Mouse (Mus musculus) megakaryocyte, adult 5-6 weeks (primary cell): ENCODE results near the gene Fam149a. TPM values are rescaled to one million over a fixed set of nuclear protein-coding genes. Genes with fewer than 3 reads are reported as not detected.
"Not testable (repeated sequence)": the region's sequence is repeated elsewhere in the genome, so short reads cannot be mapped to it uniquely, and the experiment has no call there.

Experiments used
- ATAC-seq: 2 replicates; pipeline ENCODE4 v1.8.0; 2016; ENCODE audit warnings: mild to moderate bottlenecking, inconsistent platforms; ENCODE audit not compliant: poor library complexity, severe bottlenecking
- total RNA-seq, 2 experiments: library from RNA; stranded (forward) in 1 of 2; stranded (reverse) in 1 of 2; fragments of 153-499, 151-499 nt in 1 of 2; fragments of 221-1000, 200-1000 nt in 1 of 2; gene quantifications; 2 replicates each; pipeline versions ENCODE4 v1.2.3 to v1.2.4; 2015 to 2017

Fam149a gene
- total RNA-seq, 2 experiments from 2014 or later = 0.15 to 0.31 TPM

- ATAC-seq = peak; percentile 75
These were observed 48.6 kb downstream of the Fam149a start for GRCm38 (mm10) chr8:45333493-45333892.

GRCm38 (mm10) chr8:45332685-45333409 lies 49.2 kb downstream of the Fam149a start, which contains the start of gene Cyp4v3:
Gene Cyp4v3, minus strand, starts transcription at chr8:45333216.
- ATAC-seq = peak; percentile 80

DNA sequence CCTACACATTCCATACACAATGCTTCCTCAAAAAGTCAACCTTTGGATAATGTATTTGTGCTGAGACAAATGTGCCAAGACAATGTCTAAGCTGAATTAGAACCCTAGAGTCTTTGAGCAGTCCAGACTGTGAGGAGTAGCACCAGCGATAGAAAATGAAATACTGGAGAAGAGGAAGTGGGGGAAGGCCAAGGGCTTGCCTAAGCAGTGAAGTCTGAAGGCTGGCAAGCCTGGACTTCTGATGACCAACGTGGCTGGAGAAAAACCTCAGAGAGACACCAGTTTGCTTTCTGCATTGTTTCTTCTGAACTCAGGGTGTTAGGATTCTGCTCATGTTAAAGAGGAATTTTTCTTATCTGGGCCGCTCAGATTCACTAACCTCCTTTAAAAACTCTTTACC lies 51.2 kb downstream of the Fam149a start:
- ATAC-seq = 0 out of 2 replicates have a peak, but pooled peaks have one; percentile 30

DNA sequence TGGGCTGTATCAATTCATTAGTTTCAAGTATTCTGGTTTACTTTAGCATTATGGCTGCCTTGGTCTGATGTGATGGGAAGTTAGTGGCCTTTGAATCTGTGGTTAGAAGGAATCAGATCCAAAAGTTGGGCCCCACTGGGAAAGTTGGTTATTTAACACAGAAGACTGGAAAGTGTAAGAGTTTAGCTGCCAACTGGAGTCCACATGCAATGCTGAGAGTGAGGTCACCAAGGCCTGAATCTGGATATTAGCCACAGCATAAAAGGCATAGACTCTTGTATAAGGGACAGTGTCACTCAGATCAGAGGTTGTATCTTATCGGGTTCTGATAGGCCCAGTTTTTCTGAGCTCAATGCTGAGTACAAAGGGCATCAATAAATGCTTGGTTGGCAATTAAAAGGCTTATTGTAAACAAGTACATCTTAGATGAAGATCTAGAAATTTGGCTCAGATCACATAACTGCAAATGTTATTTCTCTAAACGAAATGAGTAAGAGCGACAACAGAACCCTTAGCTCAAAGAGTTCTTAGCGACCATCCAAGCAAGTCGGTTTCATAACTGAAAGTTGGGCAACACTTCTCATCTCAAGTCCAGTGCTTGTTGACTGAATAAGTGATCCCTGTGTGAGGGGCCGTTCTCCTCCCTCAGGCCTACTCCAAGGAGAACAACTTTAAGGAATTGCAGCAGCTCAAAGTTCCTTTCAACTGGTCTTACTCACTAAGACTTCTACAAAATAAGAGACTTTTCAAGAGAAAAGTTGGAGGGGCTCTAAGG lies 52.7 kb downstream of the Fam149a start:
- no peak for ATAC-seq

DNA sequence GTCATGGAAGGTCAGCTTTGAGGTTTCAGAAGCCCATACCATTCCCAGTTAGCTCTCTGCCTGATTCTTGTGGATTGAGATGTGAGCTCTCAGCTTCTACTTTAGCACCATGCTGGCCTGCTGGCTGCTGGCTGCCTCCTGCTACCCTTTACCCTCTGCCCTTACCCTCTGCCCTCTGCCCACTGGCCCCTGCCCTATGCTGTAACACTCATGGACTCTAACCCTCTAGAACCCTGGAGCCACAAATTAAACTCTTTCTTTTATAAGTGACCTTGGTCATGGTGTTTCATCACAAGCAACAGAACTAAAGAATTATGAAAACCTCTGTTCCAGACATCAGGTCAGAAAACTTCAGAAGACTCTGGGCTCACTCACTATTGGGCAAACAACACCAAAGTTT lies 55.0 kb downstream of the Fam149a start:
- not testable (repeated sequence) for ATAC-seq

- ATAC-seq = no peak
These were observed 57.9 kb downstream of the Fam149a start for GRCm38 (mm10) chr8:45324151-45324550.

DNA sequence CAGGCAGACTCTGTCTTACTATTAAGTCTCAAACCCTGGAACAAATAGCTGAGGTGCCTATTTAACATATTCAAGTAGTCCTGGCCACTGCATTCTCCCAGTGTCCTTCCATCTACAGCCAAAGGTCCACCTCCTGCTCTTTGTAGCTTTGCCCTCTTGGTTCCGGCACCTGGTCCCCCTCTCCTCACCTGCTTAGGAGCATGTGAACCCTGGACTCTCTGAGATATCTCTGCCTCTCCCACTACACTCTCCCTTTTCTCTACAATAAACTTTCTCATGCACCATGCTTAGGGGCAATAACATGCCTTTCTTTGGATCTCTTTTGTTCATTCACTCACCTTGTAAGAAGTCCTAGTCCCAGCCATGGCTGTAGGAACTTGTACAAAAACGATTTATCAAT lies 60.7 kb downstream of the Fam149a start:
- no peak for ATAC-seq

- no peak for ATAC-seq
These were observed 61.2 kb downstream of the Fam149a start for GRCm38 (mm10) chr8:45320930-45321329.

DNA sequence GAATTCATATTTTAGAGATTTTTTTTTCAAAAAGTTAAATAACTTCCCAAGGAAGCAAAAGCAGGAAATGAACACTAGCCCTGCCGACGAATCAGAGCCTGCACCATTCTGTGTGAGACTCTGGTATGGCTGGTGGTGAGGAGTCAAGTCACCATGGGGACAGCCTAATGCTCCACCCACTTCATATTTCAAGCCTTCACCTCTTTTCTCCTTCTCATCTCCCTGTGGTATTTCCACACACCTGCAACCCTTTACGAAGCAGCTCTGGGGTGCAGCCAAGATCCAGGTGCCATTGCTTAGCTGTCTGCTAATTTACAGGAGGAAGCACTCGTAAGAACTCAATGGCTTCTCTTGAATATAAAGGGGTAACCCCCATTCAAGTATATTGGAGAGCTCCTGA lies 71.1 kb downstream of the Fam149a start:
- no peak for ATAC-seq

DNA sequence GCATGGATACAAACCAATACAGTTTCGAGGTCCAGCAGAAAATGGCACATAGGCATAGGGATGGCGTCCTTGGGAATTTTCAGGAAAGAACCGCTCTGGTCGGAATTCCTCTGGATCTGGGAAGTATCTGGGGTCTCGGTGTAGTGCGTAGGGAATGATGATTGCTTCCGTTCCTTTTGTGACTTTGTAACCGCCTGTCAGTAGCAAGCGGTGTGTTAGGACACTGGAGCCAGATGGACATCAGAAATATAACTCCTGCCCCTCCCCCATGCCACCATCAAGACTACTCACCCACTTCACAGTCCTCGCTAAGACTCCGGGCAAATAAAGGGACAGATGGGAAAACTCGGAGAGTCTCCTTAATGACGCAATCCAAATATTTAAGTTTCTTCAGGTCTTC lies 73.7 kb downstream of the Fam149a start, which contains the start of gene Gm45753:
Gene Gm45753 (minus strand): TSS at position 101 of the 400 bp plus-strand sequence.
- no peak for ATAC-seq

GRCm38 (mm10) chr8:45305479-45305878 lies 76.6 kb downstream of the Fam149a start:
- ATAC-seq = no peak

- ATAC-seq = no peak
These were observed 77.7 kb downstream of the Fam149a start for GRCm38 (mm10) chr8:45304354-45304753.

DNA sequence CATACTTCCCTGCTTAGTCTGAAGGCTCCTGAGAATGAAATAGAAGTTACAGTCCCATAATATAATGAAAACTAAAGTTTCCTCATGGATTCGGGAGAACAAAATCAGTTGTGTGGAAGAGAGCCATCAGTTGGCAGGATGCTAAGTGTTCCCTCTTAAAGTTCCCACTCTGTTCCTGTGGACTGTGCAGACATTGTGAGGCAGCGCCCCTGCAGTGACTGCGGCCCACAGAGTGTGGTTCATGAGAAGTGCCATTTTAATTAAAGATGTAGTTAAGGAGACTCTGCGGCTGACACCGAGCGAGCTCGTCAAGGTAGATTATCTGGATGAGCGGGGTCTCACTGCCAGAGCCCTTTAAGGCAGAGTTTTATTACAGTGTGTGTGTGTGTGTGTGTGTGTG lies 79.7 kb downstream of the Fam149a start:
- ATAC-seq = no peak

DNA sequence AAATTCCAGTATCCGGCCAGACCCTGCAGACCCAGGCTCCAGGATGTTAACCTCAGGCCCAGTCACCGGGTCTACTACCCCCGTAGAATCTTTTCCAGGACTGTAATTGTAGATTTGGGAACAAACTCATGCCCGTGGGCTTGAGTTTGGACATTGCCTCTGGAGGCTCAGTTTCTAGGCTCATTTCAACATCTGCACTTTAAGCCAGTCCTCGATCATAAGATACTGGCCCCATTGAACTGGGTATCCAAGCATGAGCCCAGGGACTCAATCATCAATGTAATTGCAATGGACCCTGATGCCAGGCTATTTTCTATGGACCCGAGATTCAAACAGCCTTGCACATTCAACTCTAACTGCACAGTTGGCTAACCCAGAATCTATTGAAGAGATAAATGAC lies 86.8 kb downstream of the Fam149a start:
- ATAC-seq = no peak

GRCm38 (mm10) chr8:45294687-45295086 lies 87.4 kb downstream of the Fam149a start, which contains the start of gene Klkb1:
Gene Klkb1, minus strand, starts transcription at chr8:45294859.
- no peak for ATAC-seq

DNA sequence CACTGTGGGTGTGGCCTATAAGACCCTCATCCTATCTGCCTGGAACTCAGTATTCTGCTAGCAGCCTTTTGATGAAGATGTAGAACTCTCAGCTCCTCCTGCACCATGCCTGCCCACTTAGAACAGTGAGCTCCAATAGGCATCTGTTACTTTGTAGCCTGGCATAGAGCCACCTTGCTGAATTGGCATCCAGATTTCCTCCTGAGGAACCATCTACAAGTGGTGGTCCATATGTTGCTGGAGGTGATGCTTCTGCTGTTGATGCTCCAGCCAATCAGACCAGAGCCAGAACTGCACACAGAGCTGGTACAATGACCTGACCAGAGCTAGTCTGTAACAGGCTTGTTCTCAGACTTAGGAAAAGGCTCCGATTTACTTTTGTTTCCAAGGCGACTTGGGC lies 90.3 kb downstream of the Fam149a start:
- no peak for ATAC-seq

Other genes with a start within 250 kb of the Fam149a start
- not detected in 2 replicates for gene F11, start 120.3 kb downstream of the Fam149a start, total RNA-seq (2015)
- not detected in 2 replicates for gene F11, start 120.3 kb downstream of the Fam149a start, total RNA-seq (2017)
- gene Klkb1, start 87.4 kb downstream of the Fam149a start, total RNA-seq (2015) = 0.16 TPM in 1 of 2 replicates, not detected in the other
- not detected in 2 replicates for gene Klkb1, start 87.4 kb downstream of the Fam149a start, total RNA-seq (2017)
- gene Gm45753, start 73.8 kb downstream of the Fam149a start, total RNA-seq (2015) = not detected in 2 replicates
- gene Gm45753, start 73.8 kb downstream of the Fam149a start, total RNA-seq (2017) = 0.12 TPM in 1 of 2 replicates, not detected in the other
- 18.4 and 21.6 TPM in 2 replicates for gene Cyp4v3, start 49.1 kb downstream of the Fam149a start, total RNA-seq (2015)
- 18.0 and 21.5 TPM in 2 replicates for gene Cyp4v3, start 49.1 kb downstream of the Fam149a start, total RNA-seq (2017)
- gene Tlr3, start 28.8 kb upstream of the Fam149a start, total RNA-seq (2015) = 1.8 and 2.2 TPM in 2 replicates
- gene Tlr3, start 28.8 kb upstream of the Fam149a start, total RNA-seq (2017) = 0.29 and 0.41 TPM in 2 replicates
- gene Sorbs2, start 125.5 kb upstream of the Fam149a start, total RNA-seq (2015) = 0.09 TPM in 1 of 2 replicates, not detected in the other
- 0.04 TPM in 1 of 2 replicates, not detected in the other for gene Sorbs2, start 125.5 kb upstream of the Fam149a start, total RNA-seq (2017)